Mouse (Mus musculus): ENCODE results near the gene Scamp2.

DNA sequence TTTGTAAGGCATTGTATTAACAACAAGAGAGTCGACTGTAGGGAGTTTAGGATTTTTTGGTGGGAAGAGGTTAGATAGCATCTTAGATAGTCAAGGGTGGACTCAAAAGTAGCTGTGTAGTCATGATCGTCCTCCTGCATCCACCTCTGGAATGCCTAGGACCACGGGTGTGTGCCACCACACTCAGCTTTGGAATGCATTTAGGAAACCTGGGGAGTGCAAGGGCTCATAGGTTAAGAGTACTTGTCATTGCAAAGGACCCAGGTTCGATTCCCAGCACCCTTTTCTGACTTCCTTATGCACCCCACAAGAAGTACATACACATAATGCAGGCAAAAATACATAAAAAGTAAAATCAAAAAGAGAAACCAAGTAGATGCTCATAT is 37.9 kb upstream of the Scamp2 start:
- TF ChIP-seq CTCF (IDR thresholded peaks at IDR 0.05; ENCODE audit: extremely low read depth, insufficient read depth, insufficient read length, insufficient replicate concordance) = no peak
- no peak for TF ChIP-seq POLR2A (IDR thresholded peaks at IDR 0.05; ENCODE audit: low read depth, low read length)

All from spleen, adult 2 months (tissue).